Mouse (Mus musculus): ENCODE results near the gene Enox1.

Gene Enox1

DNA sequence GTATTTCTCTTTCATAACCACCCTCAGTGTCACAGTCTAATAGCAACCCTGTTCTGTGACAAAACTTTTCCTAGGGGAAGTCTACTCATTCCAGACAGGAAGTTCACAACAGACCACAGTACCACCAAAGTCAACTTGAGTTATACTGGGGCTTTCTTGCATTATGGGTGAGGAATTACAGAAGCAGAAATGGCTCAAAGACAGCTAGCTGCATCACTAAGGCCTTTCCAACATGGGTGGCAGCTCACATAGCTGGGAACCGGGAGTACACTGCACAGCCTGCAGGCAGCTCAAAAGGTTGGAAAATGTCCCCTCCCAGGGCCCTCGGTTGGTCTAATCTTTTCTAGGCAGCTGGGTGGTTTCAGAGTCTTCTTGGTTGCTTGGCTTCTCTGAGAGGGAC lies 444.9 kb downstream of the Enox1 start:
- H3K36me3 ChIP-seq (ENCODE audit: insufficient read depth, low read length): peaks cover 87% of the 10 kb centered on the region
- no peaks in the 10 kb centered on the region for H3K27me3 ChIP-seq (ENCODE audit: insufficient read depth, low read length)
- H3K9me3 ChIP-seq (ENCODE audit: low read length): no peaks in the 10 kb centered on the region
- H3K4me1 ChIP-seq (replicated peaks; ENCODE audit: low read depth, low read length): no peaks in the 10 kb centered on the region
- TF ChIP-seq POU5F1 (IDR thresholded peaks at IDR 0.05; ENCODE audit: borderline replicate concordance, low read length) (no peak), CTCF (conservative IDR thresholded peaks at IDR 0.05; ENCODE audit: low read length) (no peak), NANOG (IDR thresholded peaks at IDR 0.05; ENCODE audit: borderline replicate concordance, low read length) (no peak)
- H3K4me3 ChIP-seq (replicated peaks; ENCODE audit: low read length): no peak overlapping the region

DNA sequence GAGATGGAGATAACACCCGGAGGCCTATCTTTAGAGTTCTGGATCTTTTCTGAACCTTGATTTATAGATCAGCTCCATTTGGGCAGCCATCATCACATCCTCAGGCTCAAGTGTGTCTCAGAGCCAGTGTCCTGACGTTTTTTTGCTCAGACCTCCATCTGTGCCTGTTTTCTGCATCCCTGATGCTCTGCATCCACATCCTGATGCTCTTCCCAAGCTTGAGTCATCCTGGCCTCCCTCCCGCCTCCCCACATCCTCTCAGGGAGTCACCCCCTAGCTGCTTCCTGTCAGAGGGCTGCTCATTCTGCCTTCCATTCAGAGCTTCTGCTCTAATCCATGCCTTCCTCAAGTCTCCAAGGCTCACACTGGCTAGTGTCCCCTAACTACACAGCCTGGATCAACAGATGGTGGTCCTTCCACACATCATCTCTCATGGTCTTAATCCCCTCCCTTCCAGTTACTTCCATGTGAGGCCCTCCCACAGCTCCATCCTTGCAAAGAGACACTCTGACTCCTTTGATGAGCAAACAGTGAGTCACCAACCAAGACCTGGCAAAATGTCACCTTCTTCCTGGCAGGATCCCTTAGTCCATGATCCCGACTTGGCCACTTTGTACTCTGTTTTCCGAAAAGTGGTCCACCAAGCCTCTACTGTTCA lies 451.7 kb downstream of the Enox1 start:
- H3K9me3 ChIP-seq (ENCODE audit: low read length): no peaks in the 10 kb centered on the region
- TF ChIP-seq NANOG (IDR thresholded peaks at IDR 0.05; ENCODE audit: borderline replicate concordance, low read length) (no peak), CTCF (conservative IDR thresholded peaks at IDR 0.05; ENCODE audit: low read length) (no peak), POU5F1 (IDR thresholded peaks at IDR 0.05; ENCODE audit: borderline replicate concordance, low read length) (no peak)
- peaks cover 11% of the 10 kb centered on the region; the same call in 1 of the 2 replicates for H3K4me1 ChIP-seq (replicated peaks; ENCODE audit: low read depth, low read length)
- H3K4me3 ChIP-seq (replicated peaks; ENCODE audit: low read length): no peak overlapping the region
- peaks cover 99% of the 10 kb centered on the region for H3K36me3 ChIP-seq (ENCODE audit: insufficient read depth, low read length)
- no peaks in the 10 kb centered on the region for H3K27me3 ChIP-seq (ENCODE audit: insufficient read depth, low read length)

DNA sequence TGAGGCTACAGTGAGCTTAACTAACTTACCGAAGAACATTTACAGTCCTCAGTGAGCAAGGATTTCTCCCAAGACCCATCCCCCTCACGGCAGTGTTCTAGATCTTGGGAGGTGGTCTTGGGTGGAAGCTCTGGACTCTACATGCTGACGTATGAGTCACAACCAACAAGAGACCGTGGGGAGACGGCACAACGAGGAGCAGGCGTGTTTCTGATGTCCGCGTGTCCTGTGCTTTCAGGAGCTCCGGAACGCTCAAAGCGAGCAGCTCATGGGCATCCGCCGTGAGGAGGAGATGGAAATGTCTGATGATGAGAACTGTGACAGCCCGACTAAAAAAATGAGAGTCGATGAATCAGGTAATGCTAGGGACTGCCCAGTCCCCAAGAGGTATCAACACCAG lies 458.6 kb downstream of the Enox1 start:
- Histone ChIP-seq H3K9me3 (ENCODE audit: low read length) (no peaks in the 10 kb centered on the region), H3K36me3 (ENCODE audit: insufficient read depth, low read length) (peaks cover 99% of the 10 kb centered on the region), H3K4me3 (replicated peaks; ENCODE audit: low read length) (no peak overlapping the region), H3K4me1 (replicated peaks; ENCODE audit: low read depth, low read length) (peaks cover 26% of the 10 kb centered on the region), H3K27me3 (ENCODE audit: insufficient read depth, low read length) (no peaks in the 10 kb centered on the region)
- no peak for TF ChIP-seq POU5F1 (IDR thresholded peaks at IDR 0.05; ENCODE audit: borderline replicate concordance, low read length)
- TF ChIP-seq NANOG (IDR thresholded peaks at IDR 0.05; ENCODE audit: borderline replicate concordance, low read length): no peak
- TF ChIP-seq CTCF (conservative IDR thresholded peaks at IDR 0.05; ENCODE audit: low read length): no peak

DNA sequence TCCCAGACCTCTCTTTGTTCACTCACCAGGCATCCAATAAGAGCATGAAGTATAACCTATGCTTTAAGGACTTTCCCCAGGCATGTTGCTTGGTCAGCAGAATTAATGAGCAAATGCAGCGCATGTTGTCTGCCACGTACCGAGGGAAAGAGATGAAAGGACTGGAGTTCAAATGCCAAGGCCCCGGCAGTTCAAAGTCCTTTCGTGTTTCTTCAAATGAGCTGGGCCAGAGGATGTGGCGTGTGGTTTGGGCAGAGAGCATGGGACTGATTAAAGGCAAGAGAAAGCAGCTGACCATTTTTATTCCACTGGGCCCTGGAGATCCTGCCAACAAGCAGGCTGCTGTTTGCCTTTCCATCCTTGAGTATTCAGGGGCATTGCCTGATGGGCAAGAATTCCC lies 460.7 kb downstream of the Enox1 start:
- H3K4me3 ChIP-seq (replicated peaks; ENCODE audit: low read length): no peak overlapping the region
- peaks cover 31% of the 10 kb centered on the region for H3K4me1 ChIP-seq (replicated peaks; ENCODE audit: low read depth, low read length)
- H3K9me3 ChIP-seq (ENCODE audit: low read length): no peaks in the 10 kb centered on the region
- H3K27me3 ChIP-seq (ENCODE audit: insufficient read depth, low read length): no peaks in the 10 kb centered on the region
- TF ChIP-seq CTCF (conservative IDR thresholded peaks at IDR 0.05; ENCODE audit: low read length): no peak
- H3K36me3 ChIP-seq (ENCODE audit: insufficient read depth, low read length): peaks cover 99% of the 10 kb centered on the region

DNA sequence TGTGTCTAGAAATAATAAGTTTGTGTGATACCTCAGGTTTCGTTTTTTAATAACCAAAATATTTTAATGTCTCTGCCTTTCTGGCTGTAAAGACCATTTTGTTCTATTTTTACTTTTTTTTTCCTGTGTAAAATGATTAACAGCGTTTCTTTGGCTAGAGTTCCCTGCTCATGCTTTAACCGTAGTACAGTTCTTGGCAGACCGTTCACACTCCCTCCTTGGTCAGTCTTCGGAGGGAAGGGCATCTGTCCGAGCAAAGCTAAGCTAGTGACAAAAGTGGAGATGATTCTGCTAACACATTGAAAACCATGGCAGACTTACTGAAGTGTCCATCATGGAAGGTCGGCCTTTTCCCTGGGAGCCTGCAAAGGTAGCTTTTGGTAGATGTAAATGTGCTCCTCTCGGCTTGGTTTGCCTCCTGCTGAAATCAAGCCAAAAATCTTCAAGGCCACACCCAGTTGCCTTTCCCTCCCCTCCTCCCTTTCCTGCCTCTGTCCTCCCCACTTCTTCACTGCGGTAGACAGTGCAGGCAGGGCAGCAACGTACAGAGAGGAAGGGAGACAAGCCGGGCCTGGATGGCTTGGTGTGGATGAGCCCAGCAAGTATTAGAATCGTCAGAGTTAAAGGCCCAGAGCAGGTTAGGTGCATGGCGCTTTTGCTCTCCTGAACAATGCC lies 461.7 kb downstream of the Enox1 start:
- Histone ChIP-seq H3K27me3 (ENCODE audit: insufficient read depth, low read length) (no peaks in the 10 kb centered on the region), H3K4me3 (replicated peaks; ENCODE audit: low read length) (no peak overlapping the region), H3K9me3 (ENCODE audit: low read length) (no peaks in the 10 kb centered on the region), H3K36me3 (ENCODE audit: insufficient read depth, low read length) (peaks cover 99% of the 10 kb centered on the region), H3K4me1 (replicated peaks; ENCODE audit: low read depth, low read length) (peaks cover 31% of the 10 kb centered on the region)
- TF ChIP-seq CTCF (conservative IDR thresholded peaks at IDR 0.05; ENCODE audit: low read length): no peak
- TF ChIP-seq POU5F1 (IDR thresholded peaks at IDR 0.05; ENCODE audit: borderline replicate concordance, low read length): no peak
- no peak for TF ChIP-seq NANOG (IDR thresholded peaks at IDR 0.05; ENCODE audit: borderline replicate concordance, low read length)

DNA sequence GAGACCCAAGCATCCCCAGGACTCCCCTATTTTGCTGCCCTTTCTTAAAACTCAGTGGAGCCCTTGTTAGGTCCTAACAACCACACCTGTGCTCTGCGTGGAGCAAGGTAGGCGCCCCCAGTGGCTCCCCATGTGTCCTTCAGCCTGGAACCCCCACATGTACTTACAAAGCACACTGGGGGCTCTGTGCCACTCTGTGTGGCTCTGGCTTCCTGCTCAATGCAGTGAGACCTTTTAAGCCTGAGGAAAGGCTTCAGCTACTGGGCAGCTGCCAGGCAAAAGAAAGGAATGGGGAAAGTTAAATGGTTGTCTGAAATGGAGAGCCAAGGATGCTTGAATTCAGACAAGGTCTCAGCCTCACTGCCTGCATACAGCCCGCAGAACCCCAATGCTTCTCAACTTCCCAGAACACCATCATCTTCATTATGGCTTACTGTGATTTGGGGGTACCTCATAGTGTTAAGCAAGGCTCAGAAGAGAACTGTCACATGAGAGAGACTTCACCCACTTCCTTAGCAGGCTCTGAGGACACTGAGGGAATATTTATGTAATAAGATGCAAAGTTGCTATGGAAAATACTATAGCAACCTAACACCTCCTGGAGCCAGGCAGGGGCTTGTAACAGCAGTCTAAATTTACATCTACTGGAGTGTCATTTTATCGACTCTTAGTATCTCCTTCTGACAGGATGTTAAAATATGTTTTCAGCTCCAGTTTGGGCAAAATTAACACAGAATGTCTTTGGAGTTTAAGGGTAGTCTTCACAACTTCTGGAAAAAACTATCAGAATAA lies 465.1 kb downstream of the Enox1 start:
- H3K9me3 ChIP-seq (ENCODE audit: low read length): no peaks in the 10 kb centered on the region
- no peak overlapping the region for H3K4me3 ChIP-seq (replicated peaks; ENCODE audit: low read length)
- no peaks in the 10 kb centered on the region for H3K27me3 ChIP-seq (ENCODE audit: insufficient read depth, low read length)
- H3K4me1 ChIP-seq (replicated peaks; ENCODE audit: low read depth, low read length): peaks cover 34% of the 10 kb centered on the region
- TF ChIP-seq CTCF (conservative IDR thresholded peaks at IDR 0.05; ENCODE audit: low read length) (peak; percentile 13; the same call in 1 of the 2 replicates), NANOG (IDR thresholded peaks at IDR 0.05; ENCODE audit: borderline replicate concordance, low read length) (no peak), POU5F1 (IDR thresholded peaks at IDR 0.05; ENCODE audit: borderline replicate concordance, low read length) (no peak)
- peaks cover 99% of the 10 kb centered on the region for H3K36me3 ChIP-seq (ENCODE audit: insufficient read depth, low read length)

DNA sequence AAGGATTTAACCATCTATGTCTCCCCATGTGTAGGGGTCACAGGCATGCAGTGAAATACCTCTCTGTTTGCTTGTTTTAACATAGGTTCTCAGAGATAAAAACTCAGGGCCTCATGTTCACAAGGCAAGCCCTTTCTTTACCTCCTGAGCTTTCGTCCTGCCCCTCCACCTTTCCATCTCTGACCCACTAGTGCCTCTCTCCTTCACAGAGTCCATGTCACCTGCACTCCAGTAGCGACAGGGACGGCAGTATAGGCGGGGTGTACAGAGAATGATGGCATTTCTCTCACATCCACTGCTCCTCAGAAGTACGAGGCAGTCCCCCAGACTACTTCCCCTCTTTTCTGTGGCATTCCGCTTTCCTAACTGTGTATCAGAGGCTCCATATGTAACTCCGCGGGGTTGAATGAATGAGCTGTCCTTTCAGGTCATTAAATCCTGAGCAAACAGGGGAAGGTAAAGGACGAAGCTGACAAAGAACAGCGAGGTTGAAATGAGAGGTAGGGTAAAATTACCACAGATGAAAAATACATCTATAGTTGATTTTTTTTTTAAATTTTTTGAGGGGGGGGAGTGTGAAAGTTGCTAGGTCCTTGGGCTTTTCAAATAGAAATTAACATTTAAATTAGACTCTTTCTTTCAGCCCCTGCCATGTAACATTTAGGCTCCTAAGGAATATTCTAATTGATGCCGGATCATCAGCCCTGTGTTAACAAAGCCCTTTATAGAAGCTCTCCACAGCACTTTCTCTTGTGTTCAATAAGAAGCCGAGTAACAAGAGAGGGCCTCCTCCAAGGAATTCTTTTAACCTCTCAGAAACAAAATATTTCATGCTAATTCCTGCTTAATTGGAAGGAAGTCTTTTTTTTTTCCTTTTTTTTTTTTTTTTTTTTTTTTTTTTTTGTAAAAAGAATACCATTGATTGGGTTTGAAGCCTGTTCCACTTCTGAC lies 470.3 kb downstream of the Enox1 start:
- Histone ChIP-seq H3K9me3 (ENCODE audit: low read length) (no peaks in the 10 kb centered on the region), H3K36me3 (ENCODE audit: insufficient read depth, low read length) (peaks cover 88% of the 10 kb centered on the region), H3K4me1 (replicated peaks; ENCODE audit: low read depth, low read length) (peaks cover 46% of the 10 kb centered on the region), H3K27me3 (ENCODE audit: insufficient read depth, low read length) (no peaks in the 10 kb centered on the region), H3K4me3 (replicated peaks; ENCODE audit: low read length) (no peak overlapping the region)
- no peak for TF ChIP-seq CTCF (conservative IDR thresholded peaks at IDR 0.05; ENCODE audit: low read length)
- no peak for TF ChIP-seq POU5F1 (IDR thresholded peaks at IDR 0.05; ENCODE audit: borderline replicate concordance, low read length)
- TF ChIP-seq NANOG (IDR thresholded peaks at IDR 0.05; ENCODE audit: borderline replicate concordance, low read length): no peak
